Mouse (Mus musculus) forebrain, embryonic 15.5 days (tissue): ENCODE results near the gene Ppm1m. TPM values are rescaled to one million over a fixed set of nuclear protein-coding genes. Genes with fewer than 3 reads are reported as not detected.

ENCODE experiments used
- ATAC-seq: fragments of 200-750 bp; cut with Nextera tagmentation; replicated peaks from 2 replicates; pipeline ENCODE4 v1.8.0; 2017; ENCODE audit warnings: mild to moderate bottlenecking, moderate TSS enrichment, moderate library complexity
- H3K27ac ChIP-seq: fragments of 300-500 bp; sonication (generic); replicated peaks from 2 replicates; pipeline ENCODE4 v1.5.1; 2015; ENCODE audit warnings: mild to moderate bottlenecking, inconsistent platforms
- H3K27me3 ChIP-seq: fragments of 300-500 bp; sonication (generic); 2 replicates; pipeline ENCODE4 v1.6.1; 2015; ENCODE audit warnings: inconsistent platforms
- H3K36me3 ChIP-seq: fragments of 300-500 bp; sonication (generic); 2 replicates; pipeline ENCODE4 v1.6.1; 2015; ENCODE audit warnings: mild to moderate bottlenecking, inconsistent platforms
- H3K4me1 ChIP-seq: fragments of 300-500 bp; sonication (generic); 2 replicates; pipeline ENCODE4 v1.6.1; 2015; ENCODE audit warnings: inconsistent platforms
- H3K4me2 ChIP-seq: fragments of 300-500 bp; sonication (generic); replicated peaks from 2 replicates; pipeline ENCODE4 v1.6.1; 2015; ENCODE audit warnings: mild to moderate bottlenecking, inconsistent platforms
- H3K4me3 ChIP-seq: fragments of 300-500 bp; sonication (generic); 2 replicates; pipeline ENCODE4 v1.5.1; 2015; ENCODE audit warnings: mild to moderate bottlenecking, inconsistent platforms
- H3K9ac ChIP-seq: fragments of 300-500 bp; sonication (generic); replicated peaks from 2 replicates; pipeline ENCODE4 v1.6.1; 2015; ENCODE audit warnings: mild to moderate bottlenecking, inconsistent platforms
- H3K9me3 ChIP-seq: fragments of 300-500 bp; sonication (generic); 2 replicates; pipeline ENCODE4 v1.6.1; 2016; ENCODE audit warnings: inconsistent platforms
- WGBS: fragments of 180-500 bp; shearing (Covaris S2); methylation state at CpG from one replicate; pipeline ENCODE4 v1.1.7; 2015; ENCODE audit warnings: mixed read lengths; 5-methylcytosine and 5-hydroxymethylcytosine counted together
- polyA plus RNA-seq: library from polyadenylated mRNA; unstranded; fragments of >200 nt; fragmentation: Nextera tagmentation; extraction: Ambion mirVana; gene quantifications from 2 replicates; pipeline ENCODE4 v1.2.1, GENCODE M21; 2015

The Ppm1m gene
- polyA plus RNA-seq, 1 experiment from 2014 or later, result 15.8 TPM

GRCm38 (mm10) chr9:106231220-106231619 is 31.7 kb upstream of the Ppm1m start:
- H3K4me2 ChIP-seq, result no peak overlapping the region

GRCm38 (mm10) chr9:106230734-106231106 is 31.2 kb upstream of the Ppm1m start:
- no peak overlapping the region for H3K27ac ChIP-seq
- no peak overlapping the region for H3K4me2 ChIP-seq
- ATAC-seq, result no peak
- peaks cover 8% of the 10 kb centered on the region; the same call in 1 of the 2 replicates for H3K4me1 ChIP-seq
- H3K4me3 ChIP-seq, result no peak overlapping the region
- no peak overlapping the region for H3K9ac ChIP-seq
- H3K9me3 ChIP-seq, result no peaks in the 10 kb centered on the region
- H3K27me3 ChIP-seq, result no peaks in the 10 kb centered on the region
- H3K36me3 ChIP-seq, result peaks cover 28% of the 10 kb centered on the region
- WGBS, result 67% methylated on average over 3 of the region's 3 CpGs

More at GRCm38 (mm10) chr9:106231220-106231619, 31.7 kb upstream of the Ppm1m start:
- 83% methylated on average over 7 of the region's 7 CpGs for WGBS
- peaks cover 3% of the 10 kb centered on the region; the same call in 1 of the 2 replicates for H3K4me1 ChIP-seq
- no peaks in the 10 kb centered on the region for H3K9me3 ChIP-seq
- H3K27me3 ChIP-seq, result no peaks in the 10 kb centered on the region
- no peak for ATAC-seq
- no peak overlapping the region for H3K9ac ChIP-seq
- H3K4me3 ChIP-seq, result no peak overlapping the region
- H3K36me3 ChIP-seq, result peaks cover 33% of the 10 kb centered on the region
- no peak overlapping the region for H3K27ac ChIP-seq

- H3K9ac ChIP-seq, result no peak overlapping the region
- no peak for ATAC-seq
- no peak overlapping the region for H3K27ac ChIP-seq
- no peaks in the 10 kb centered on the region for H3K27me3 ChIP-seq
- peaks cover 23% of the 10 kb centered on the region for H3K36me3 ChIP-seq
- H3K4me1 ChIP-seq, result peaks cover 9% of the 10 kb centered on the region; the same call in 1 of the 2 replicates
- H3K4me2 ChIP-seq, result no peak overlapping the region
- H3K4me3 ChIP-seq, result no peak overlapping the region
- H3K9me3 ChIP-seq, result no peaks in the 10 kb centered on the region
- 84% methylated on average over 9 of the region's 9 CpGs for WGBS
These were observed 30.6 kb upstream of the Ppm1m start for GRCm38 (mm10) chr9:106230051-106230733.

- Histone ChIP-seq H3K9me3 (no peaks in the 10 kb centered on the region), H3K4me3 (no peak overlapping the region), H3K27ac (no peak overlapping the region), H3K36me3 (no peaks in the 10 kb centered on the region; the same call in none of the 2 replicates), H3K4me1 (peaks cover 9% of the 10 kb centered on the region; the same call in 1 of the 2 replicates), H3K27me3 (no peaks in the 10 kb centered on the region), H3K9ac (no peak overlapping the region), H3K4me2 (no peak overlapping the region)
- no peak for ATAC-seq
- 59% methylated on average over 8 of the region's 8 CpGs for WGBS
These were observed 28.4 kb upstream of the Ppm1m start for GRCm38 (mm10) chr9:106227790-106228429.

- H3K4me1 ChIP-seq, result peaks cover 9% of the 10 kb centered on the region; the same call in 1 of the 2 replicates
- peak overlapping the region; percentile 37 for H3K4me3 ChIP-seq
- 7% methylated on average over 34 of the region's 34 CpGs for WGBS
- ATAC-seq, result peak; percentile 67
- peak overlapping the region; percentile 70 for H3K4me2 ChIP-seq
- H3K9ac ChIP-seq, result peak overlapping the region; percentile 46
- no peaks in the 10 kb centered on the region for H3K9me3 ChIP-seq
- no peak overlapping the region; the same call in 1 of the 2 replicates for H3K27ac ChIP-seq
- no peaks in the 10 kb centered on the region for H3K27me3 ChIP-seq
- no peaks in the 10 kb centered on the region for H3K36me3 ChIP-seq
These were observed 26.7 kb upstream of the Ppm1m start for GRCm38 (mm10) chr9:106226151-106226682.

GRCm38 (mm10) chr9:106225469-106226150 is 26.1 kb upstream of the Ppm1m start:
- 63% methylated on average over 24 of the region's 24 CpGs for WGBS

GRCm38 (mm10) chr9:106222994-106223393 is 23.4 kb upstream of the Ppm1m start:
- H3K27ac ChIP-seq, result no peak overlapping the region
- no peaks in the 10 kb centered on the region for H3K27me3 ChIP-seq
- H3K4me3 ChIP-seq, result no peak overlapping the region
- H3K4me2 ChIP-seq, result no peak overlapping the region
- H3K9me3 ChIP-seq, result no peaks in the 10 kb centered on the region
- WGBS, result 91% methylated on average over 4 of the region's 4 CpGs
- no peaks in the 10 kb centered on the region for H3K36me3 ChIP-seq
- ATAC-seq, result no peak
- H3K9ac ChIP-seq, result no peak overlapping the region
- peaks cover 9% of the 10 kb centered on the region; the same call in 1 of the 2 replicates for H3K4me1 ChIP-seq

More at GRCm38 (mm10) chr9:106225469-106226150, 26.1 kb upstream of the Ppm1m start:
- Histone ChIP-seq H3K4me3 (peak overlapping the region; percentile 37), H3K9me3 (no peaks in the 10 kb centered on the region), H3K9ac (peak overlapping the region; percentile 46), H3K27me3 (no peaks in the 10 kb centered on the region), H3K4me2 (peak overlapping the region; percentile 70), H3K27ac (no peak overlapping the region; the same call in 1 of the 2 replicates), H3K4me1 (peaks cover 9% of the 10 kb centered on the region; the same call in 1 of the 2 replicates), H3K36me3 (no peaks in the 10 kb centered on the region)
- ATAC-seq, result peak; percentile 20; the same call in 1 of the 2 replicates

GRCm38 (mm10) chr9:106222261-106222851 is 22.8 kb upstream of the Ppm1m start, which contains the start of gene Tlr9:
Tlr9 (plus strand) TSS chr9:106222598.
- 82% methylated on average over 4 of the region's 4 CpGs for WGBS
- Histone ChIP-seq H3K27ac (no peak within 1 kb of the TSS), H3K4me2 (no peak within 1 kb of the TSS), H3K4me3 (no peak within 1 kb of the TSS), H3K9me3 (no peaks in the 10 kb centered on the region), H3K9ac (no peak within 1 kb of the TSS), H3K36me3 (no peaks in the 10 kb centered on the region), H3K4me1 (peaks cover 9% of the 10 kb centered on the region; the same call in 1 of the 2 replicates), H3K27me3 (no peaks in the 10 kb centered on the region)
- ATAC-seq, result no peak

GRCm38 (mm10) chr9:106220894-106221523 is 21.5 kb upstream of the Ppm1m start:
- Histone ChIP-seq H3K27ac (no peak overlapping the region), H3K4me3 (no peak overlapping the region), H3K36me3 (no peaks in the 10 kb centered on the region), H3K4me2 (no peak overlapping the region), H3K4me1 (peaks cover 4% of the 10 kb centered on the region; the same call in 1 of the 2 replicates), H3K27me3 (no peaks in the 10 kb centered on the region), H3K9me3 (no peaks in the 10 kb centered on the region), H3K9ac (no peak overlapping the region)
- WGBS, result 79% methylated on average over 8 of the region's 8 CpGs
- ATAC-seq, result no peak

GRCm38 (mm10) chr9:106216971-106217370 is 17.4 kb upstream of the Ppm1m start:
- H3K4me3 ChIP-seq, result no peak overlapping the region
- H3K9ac ChIP-seq, result no peak overlapping the region
- ATAC-seq, result no peak
- H3K36me3 ChIP-seq, result peaks cover 31% of the 10 kb centered on the region
- H3K9me3 ChIP-seq, result no peaks in the 10 kb centered on the region
- no peaks in the 10 kb centered on the region for H3K27me3 ChIP-seq
- H3K4me2 ChIP-seq, result no peak overlapping the region
- H3K4me1 ChIP-seq, result peaks cover 3% of the 10 kb centered on the region
- WGBS, result 86% methylated on average over 7 of the region's 7 CpGs
- H3K27ac ChIP-seq, result no peak overlapping the region
